Mouse (Mus musculus) intestine, embryonic 14.5 days (tissue): ENCODE data around the gene Dst. TPM values are rescaled to one million over a fixed set of nuclear protein-coding genes. Genes with fewer than 3 reads are reported as not detected.

Experiments
- ATAC-seq: fragments of 200-750 bp; cut with Nextera tagmentation; replicated peaks from 2 replicates; pipeline ENCODE4 v1.8.0; 2017; ENCODE audit warnings: low read depth, moderate number of reproducible peaks, moderate TSS enrichment, moderate library complexity; ENCODE audit not compliant: low FRiP score, low TSS enrichment
- DNase-seq: peaks from one replicate; pipeline ENCODE4 v3.0.0-alpha.2; 2018; ENCODE audit warnings: low spot score
- H3K27ac ChIP-seq: fragments of 300-500 bp; sonication (generic); 2 replicates; pipeline ENCODE4 v1.5.1; 2014; ENCODE audit warnings: low read depth, mild to moderate bottlenecking, control low read depth
- H3K27me3 ChIP-seq: fragments of 300-500 bp; sonication (generic); replicated peaks from 2 replicates; pipeline ENCODE4 v1.6.1; 2014; ENCODE audit warnings: low read length, control low read depth; ENCODE audit not compliant: control insufficient read depth, insufficient read depth
- H3K36me3 ChIP-seq: fragments of 300-500 bp; sonication (generic); 2 replicates; pipeline ENCODE4 v1.6.1; 2014; ENCODE audit warnings: low read length, control low read depth; ENCODE audit not compliant: control insufficient read depth, insufficient read depth
- H3K4me1 ChIP-seq: fragments of 300-500 bp; sonication (generic); replicated peaks from 2 replicates; pipeline ENCODE4 v1.6.1; 2014; ENCODE audit warnings: low read length, control low read depth, mixed read lengths; ENCODE audit not compliant: control insufficient read depth, insufficient read depth
- H3K4me2 ChIP-seq: fragments of 300-500 bp; sonication (generic); 2 replicates; pipeline ENCODE4 v1.6.1; 2014; ENCODE audit warnings: low read length
- H3K4me3 ChIP-seq: fragments of 300-500 bp; sonication (generic); 2 replicates; pipeline ENCODE4 v1.5.1; 2014; ENCODE audit warnings: low read depth, low read length, control low read depth, mixed read lengths
- H3K9ac ChIP-seq: fragments of 300-500 bp; sonication (generic); 2 replicates; pipeline ENCODE4 v1.6.1; 2014; ENCODE audit warnings: mild to moderate bottlenecking, low read length
- H3K9me3 ChIP-seq: fragments of 300-500 bp; sonication (generic); 2 replicates; pipeline ENCODE4 v1.6.1; 2016; ENCODE audit warnings: low read length, control low read depth; ENCODE audit not compliant: control insufficient read depth
- WGBS: fragments of 180-500 bp; shearing (Covaris S2); extraction: QIAGEN DNeasy Blood & Tissue Kit; methylation state at CpG from one replicate; pipeline ENCODE4 v1.1.7; 2014; 5-methylcytosine and 5-hydroxymethylcytosine counted together
- polyA plus RNA-seq: library from polyadenylated mRNA; unstranded; fragments of >200 nt; fragmentation: Nextera tagmentation; extraction: Ambion mirVana; gene quantifications from 2 replicates; pipeline ENCODE4 v1.2.1, GENCODE M21; 2014

The Dst gene
- polyA plus RNA-seq, 1 experiment from 2014 or later: 27.7 TPM

- no peak overlapping the region for H3K4me3 ChIP-seq
- no peak overlapping the region for H3K9ac ChIP-seq
- no peaks in the 10 kb centered on the region for H3K27me3 ChIP-seq
- H3K4me1 ChIP-seq: no peaks in the 10 kb centered on the region
- 32% methylated on average over 8 of the region's 8 CpGs for WGBS
- H3K36me3 ChIP-seq: no peaks in the 10 kb centered on the region
- H3K4me2 ChIP-seq: no peak overlapping the region
- no peak overlapping the region for H3K27ac ChIP-seq
- no peaks in the 10 kb centered on the region for H3K9me3 ChIP-seq
- ATAC-seq (no peak), DNase-seq (no peak)
These were observed 133.1 kb downstream of the Dst start for GRCm38 (mm10) chr1:34040901-34041721.

- no peak overlapping the region for H3K4me3 ChIP-seq
- ATAC-seq (no peak), DNase-seq (no peak)
- no peaks in the 10 kb centered on the region for H3K4me1 ChIP-seq
- H3K27ac ChIP-seq: no peak overlapping the region
- no peak overlapping the region for H3K9ac ChIP-seq
- H3K9me3 ChIP-seq: no peaks in the 10 kb centered on the region
- 48% methylated on average over 3 of the region's 3 CpGs for WGBS
- H3K4me2 ChIP-seq: no peak overlapping the region
- no peaks in the 10 kb centered on the region for H3K36me3 ChIP-seq
- no peaks in the 10 kb centered on the region for H3K27me3 ChIP-seq
These were observed 134.3 kb downstream of the Dst start for GRCm38 (mm10) chr1:34042299-34042698.

- DNase-seq (no peak), ATAC-seq (no peak)
- Histone ChIP-seq H3K36me3 (no peaks in the 10 kb centered on the region), H3K9ac (no peak overlapping the region), H3K9me3 (no peaks in the 10 kb centered on the region), H3K27me3 (no peaks in the 10 kb centered on the region), H3K27ac (no peak overlapping the region), H3K4me1 (0 out of 2 replicates have a peak, but pooled peaks cover 2% of the 10 kb centered on the region), H3K4me3 (no peak overlapping the region), H3K4me2 (no peak overlapping the region)
- 85% methylated on average over 8 of the region's 8 CpGs for WGBS
These were observed 135.3 kb downstream of the Dst start for GRCm38 (mm10) chr1:34043327-34043726.

GRCm38 (mm10) chr1:34043836-34044550, 136.0 kb downstream of the Dst start:
- WGBS: 89% methylated on average over 7 of the region's 7 CpGs
- Histone ChIP-seq H3K4me2 (no peak overlapping the region), H3K4me1 (0 out of 2 replicates have a peak, but pooled peaks cover 2% of the 10 kb centered on the region), H3K9me3 (no peaks in the 10 kb centered on the region), H3K4me3 (no peak overlapping the region), H3K27me3 (no peaks in the 10 kb centered on the region), H3K36me3 (no peaks in the 10 kb centered on the region), H3K9ac (no peak overlapping the region), H3K27ac (no peak overlapping the region)
- ATAC-seq: no peak
- DNase-seq: no peak

GRCm38 (mm10) chr1:34044675-34045074, 136.7 kb downstream of the Dst start:
- no peaks in the 10 kb centered on the region for H3K9me3 ChIP-seq
- DNase-seq: no peak
- 0 out of 2 replicates have a peak, but pooled peaks cover 2% of the 10 kb centered on the region for H3K4me1 ChIP-seq
- no peak overlapping the region for H3K27ac ChIP-seq
- no peak overlapping the region for H3K4me3 ChIP-seq
- no peak overlapping the region for H3K9ac ChIP-seq
- no peak for ATAC-seq
- H3K36me3 ChIP-seq: no peaks in the 10 kb centered on the region
- no peak overlapping the region for H3K4me2 ChIP-seq
- 43% methylated on average over 3 of the region's 3 CpGs for WGBS
- no peaks in the 10 kb centered on the region for H3K27me3 ChIP-seq

GRCm38 (mm10) chr1:34047285-34047684, 139.3 kb downstream of the Dst start:
- Histone ChIP-seq H3K4me1 (0 out of 2 replicates have a peak, but pooled peaks cover 2% of the 10 kb centered on the region), H3K4me3 (no peak overlapping the region), H3K9me3 (no peaks in the 10 kb centered on the region), H3K27ac (no peak overlapping the region), H3K36me3 (no peaks in the 10 kb centered on the region), H3K27me3 (no peaks in the 10 kb centered on the region), H3K4me2 (no peak overlapping the region), H3K9ac (no peak overlapping the region)
- 77% methylated on average over 3 of the region's 3 CpGs for WGBS
- no peak for DNase-seq
- no peak for ATAC-seq

- no peaks in the 10 kb centered on the region for H3K36me3 ChIP-seq
- no peaks in the 10 kb centered on the region for H3K9me3 ChIP-seq
- no peaks in the 10 kb centered on the region for H3K27me3 ChIP-seq
- H3K4me2 ChIP-seq: no peak overlapping the region
- ATAC-seq (no peak), DNase-seq (no peak)
- H3K9ac ChIP-seq: no peak overlapping the region
- H3K4me1 ChIP-seq: 0 out of 2 replicates have a peak, but pooled peaks cover 2% of the 10 kb centered on the region
- H3K4me3 ChIP-seq: no peak overlapping the region
- WGBS: 90% methylated on average over 3 of the region's 3 CpGs
- no peak overlapping the region for H3K27ac ChIP-seq
These were observed 143.2 kb downstream of the Dst start for GRCm38 (mm10) chr1:34051251-34051650.

GRCm38 (mm10) chr1:34052422-34052821, 144.4 kb downstream of the Dst start:
- Histone ChIP-seq H3K9ac (no peak overlapping the region), H3K4me1 (0 out of 2 replicates have a peak, but pooled peaks cover 1% of the 10 kb centered on the region), H3K36me3 (no peaks in the 10 kb centered on the region), H3K9me3 (no peaks in the 10 kb centered on the region), H3K4me3 (no peak overlapping the region), H3K4me2 (no peak overlapping the region), H3K27ac (no peak overlapping the region), H3K27me3 (no peaks in the 10 kb centered on the region)
- DNase-seq (no peak), ATAC-seq (no peak)
- WGBS: 44% methylated on average over 5 of the region's 5 CpGs
